Mouse (Mus musculus) gastrocnemius, adult 2 months (tissue): ENCODE measurements around the gene Rora. TPM values are rescaled to one million over a fixed set of nuclear protein-coding genes. Genes with fewer than 3 reads are reported as not detected.

Source experiments
- DNase-seq: peaks from one replicate; pipeline ENCODE4 v3.0.0; 2022
- H3K27ac ChIP-seq: fragments of 200-600 bp; 2 replicates; pipeline ENCODE4 v1.8.1; 2022; ENCODE audit warnings: mild to moderate bottlenecking
- H3K4me3 ChIP-seq: fragments of 200-600 bp; 2 replicates; pipeline ENCODE4 v1.8.1; 2022; ENCODE audit warnings: mild to moderate bottlenecking, moderate library complexity
- CTCF ChIP-seq: fragments of 200-600 bp; IDR thresholded peaks from 2 replicates; pipeline ENCODE4 v1.8.1; 2022; ENCODE audit warnings: antibody characterized with exemption, mild to moderate bottlenecking, moderate library complexity
- intact Hi-C: fragments of 180-260 bp; cut with DNase I; formaldehyde crosslinking; loops from one replicate; pipeline ENCODE4 v1.15.1; 2025
- long read RNA-seq, 2 experiments: library from polyadenylated mRNA; stranded (forward); transcript quantifications; one replicate each; pipeline ENCODE4 v2.0.0; 2021
- total RNA-seq, 2 experiments: library from RNA; stranded (reverse); gene quantifications; 2 replicates each; pipeline ENCODE4 v1.2.3; 2021

The Rora gene
- total RNA-seq = 100 to 1,000 TPM in 1 of 2 experiments, 10 to 100 TPM in 1; 60.6 to 112 TPM
- long read RNA-seq, experiment 1, transcript Rora-202 (10 exons, 2,591 nt) = major isoform, 30 of 49 reads
- long read RNA-seq, experiment 1, partial matches to known transcripts = 5 of 49 reads
- long read RNA-seq, experiment 1, other reads (novel, unspliced or antisense) = 14 of 49 reads
- long read RNA-seq, experiment 2, transcript Rora-202 (10 exons, 2,591 nt) = major isoform, 53 of 84 reads
- long read RNA-seq, experiment 2, partial matches to known transcripts = 4 of 84 reads
- long read RNA-seq, experiment 2, other reads (novel, unspliced or antisense) = 27 of 84 reads

GRCm38 (mm10) chr9:68653211-68654038, at the start of gene Rora:
Gene Rora (plus strand): TSS chr9:68653786.
- intact Hi-C loops = loop anchor here (5.0 to 10.0 kb wide), 2 partner anchors 39 to 639 kb away; no protein-coding TSS in a partner anchor
- peak; percentile 51 for TF ChIP-seq CTCF
- DNase-seq = peak; percentile 82
- H3K27ac ChIP-seq = peak within 1 kb of the TSS; percentile 93
- H3K4me3 ChIP-seq = peak within 1 kb of the TSS; percentile 79

- intact Hi-C loops = no loop called here
- Histone ChIP-seq H3K27ac (no peak overlapping the region), H3K4me3 (no peak overlapping the region)
- no peak for DNase-seq
- no peak for TF ChIP-seq CTCF
These were observed 39.6 kb upstream of the Rora start for GRCm38 (mm10) chr9:68614006-68614405.

- no peak for DNase-seq
- no peak overlapping the region for H3K27ac ChIP-seq
- no peak overlapping the region for H3K4me3 ChIP-seq
- no peak for TF ChIP-seq CTCF
- intact Hi-C loops = no loop called here
These were observed 36.5 kb upstream of the Rora start for GRCm38 (mm10) chr9:68617116-68617515.

GRCm38 (mm10) chr9:68620036-68620435, 33.5 kb upstream of the Rora start:
- no peak for TF ChIP-seq CTCF
- Histone ChIP-seq H3K27ac (no peak overlapping the region), H3K4me3 (no peak overlapping the region)
- intact Hi-C loops = no loop called here
- DNase-seq = no peak

- H3K27ac ChIP-seq = no peak overlapping the region
- H3K4me3 ChIP-seq = no peak overlapping the region
- no peak for DNase-seq
- TF ChIP-seq CTCF = no peak
- intact Hi-C loops = no loop called here
These were observed 33.1 kb upstream of the Rora start for GRCm38 (mm10) chr9:68620441-68620840.

- no peak overlapping the region for H3K4me3 ChIP-seq
- no peak for DNase-seq
- no peak overlapping the region for H3K27ac ChIP-seq
- intact Hi-C loops = no loop called here
- no peak for TF ChIP-seq CTCF
These were observed 28.6 kb upstream of the Rora start for GRCm38 (mm10) chr9:68624981-68625380.

GRCm38 (mm10) chr9:68637301-68637700, 16.3 kb upstream of the Rora start:
- DNase-seq = no peak
- no peak for TF ChIP-seq CTCF
- intact Hi-C loops = no loop called here
- Histone ChIP-seq H3K4me3 (no peak overlapping the region), H3K27ac (no peak overlapping the region)

GRCm38 (mm10) chr9:68641123-68641522, 12.5 kb upstream of the Rora start:
- H3K4me3 ChIP-seq = no peak overlapping the region
- intact Hi-C loops = no loop called here
- no peak for DNase-seq
- H3K27ac ChIP-seq = no peak overlapping the region
- no peak for TF ChIP-seq CTCF

- TF ChIP-seq CTCF = no peak
- DNase-seq = no peak
- Histone ChIP-seq H3K4me3 (no peak overlapping the region), H3K27ac (no peak overlapping the region)
- intact Hi-C loops = no loop called here
These were observed 5.5 kb upstream of the Rora start for GRCm38 (mm10) chr9:68648061-68648460.

- no peak for DNase-seq
- peak overlapping the region; percentile 93 for H3K27ac ChIP-seq
- intact Hi-C loops = loop anchor here (5.0 to 10.0 kb wide), 2 partner anchors 38 to 639 kb away; no protein-coding TSS in a partner anchor
- TF ChIP-seq CTCF = no peak
- peak overlapping the region; percentile 79 for H3K4me3 ChIP-seq
These were observed 400 bp downstream of the Rora start for GRCm38 (mm10) chr9:68654039-68654332.

GRCm38 (mm10) chr9:68654333-68655017, 889 bp downstream of the Rora start:
- peak overlapping the region; percentile 79 for H3K4me3 ChIP-seq
- intact Hi-C loops = loop anchor here (5.0 to 10.0 kb wide), 3 partner anchors 38 to 640 kb away; no protein-coding TSS in a partner anchor

GRCm38 (mm10) chr9:68655018-68656005, 1.7 kb downstream of the Rora start:
- DNase-seq = peak; percentile 50
- intact Hi-C loops = loop anchor here (5.0 to 10.0 kb wide), 2 partner anchors 62 to 641 kb away; no protein-coding TSS in a partner anchor
- Histone ChIP-seq H3K27ac (peak overlapping the region; percentile 93), H3K4me3 (peak overlapping the region; percentile 79)
- TF ChIP-seq CTCF = no peak

More at GRCm38 (mm10) chr9:68654333-68655017, 889 bp downstream of the Rora start:
- peak overlapping the region; percentile 93 for H3K27ac ChIP-seq
- peak; percentile 41; the same call in 1 of the 2 replicates for TF ChIP-seq CTCF
- peak; percentile 54 for DNase-seq
